Mouse (Mus musculus) CH12.LX (cell line): Measurements from ENCODE around the gene Abca2. TPM values are rescaled to one million over a fixed set of nuclear protein-coding genes. Genes with fewer than 3 reads are reported as not detected.
A peak's percentile ranks its signal among the peaks of the same experiment; 100 is the strongest.

Source experiments
- DNase-seq: peaks from one replicate; pipeline ENCODE4 v3.0.0-alpha.2; 2013; ENCODE audit errors: extremely low read depth
- H3K27ac ChIP-seq: 2 replicates; pipeline ENCODE4 v1.5.1; 2012; ENCODE audit warnings: low read depth, mild to moderate bottlenecking, control low read depth, moderate library complexity; ENCODE audit not compliant: insufficient read depth
- H3K27me3 ChIP-seq: replicated peaks from 2 replicates; pipeline ENCODE3; 2012; ENCODE audit warnings: inconsistent platforms
- H3K36me3 ChIP-seq, 2 experiments: replicated peaks in 1 of 2; 2 replicates each; pipeline versions ENCODE3 to v1.6.1; 2012; ENCODE audit warnings: inconsistent platforms in 1 of 2, low read length in 1 of 2, mild to moderate bottlenecking in 1 of 2, mixed read lengths in 1 of 2, moderate library complexity in 1 of 2; ENCODE audit not compliant: control insufficient read depth in 1 of 2, insufficient read depth in 1 of 2
- H3K4me1 ChIP-seq, 2 experiments: 2 replicates each; pipeline ENCODE4 v1.6.1; 2012; ENCODE audit warnings: inconsistent platforms in 1 of 2, moderate library complexity in 1 of 2; ENCODE audit not compliant: insufficient read depth in 2 of 2, control insufficient read depth in 1 of 2
- H3K4me2 ChIP-seq: 2 replicates; pipeline ENCODE4 v1.6.1; 2012; ENCODE audit warnings: low read depth, mild to moderate bottlenecking, control low read depth; ENCODE audit not compliant: poor library complexity, insufficient read depth, severe bottlenecking
- H3K4me3 ChIP-seq, 3 experiments: fragments of 150-350 bp in 1 of 3; sonication (generic) in 1 of 3; replicated peaks in 1 of 3; 2 replicates each; pipeline versions ENCODE3 to v1.5.1; 2011 to 2012; ENCODE audit warnings: low read depth in 2 of 3, low read length in 2 of 3, mild to moderate bottlenecking in 2 of 3, moderate library complexity in 2 of 3, control low read depth in 1 of 3, improper control_type of control experiment in 1 of 3, inconsistent platforms in 1 of 3, mixed read lengths in 1 of 3; ENCODE audit not compliant: poor library complexity in 1 of 3
- H3K79me2 ChIP-seq: replicated peaks from 2 replicates; pipeline ENCODE4 v1.6.1; 2012; ENCODE audit warnings: mild to moderate bottlenecking, moderate library complexity; ENCODE audit not compliant: control insufficient read depth, poor library complexity, insufficient read depth, severe bottlenecking; ENCODE audit errors: extremely low read depth
- H3K9ac ChIP-seq: 2 replicates; pipeline ENCODE4 v1.6.1; 2012; ENCODE audit warnings: low read depth, mild to moderate bottlenecking, control low read depth, moderate library complexity; ENCODE audit not compliant: insufficient read depth
- H3K9me3 ChIP-seq: replicated peaks from 2 replicates; pipeline ENCODE3; 2012; ENCODE audit warnings: low read length, inconsistent platforms, mixed read lengths
- BHLHE40 ChIP-seq: IDR thresholded peaks from 2 replicates; pipeline ENCODE4 v1.6.1; 2011; ENCODE audit warnings: mild to moderate bottlenecking, low read depth, low read length, improper control_type of control experiment
- CHD1 ChIP-seq: IDR thresholded peaks from 2 replicates; pipeline ENCODE4 v1.6.1; 2012; ENCODE audit warnings: low read depth, low read length, improper control_type of control experiment, inconsistent platforms
- CHD2 ChIP-seq: IDR thresholded peaks from 2 replicates; pipeline ENCODE4 v1.6.1; 2011; ENCODE audit warnings: low read length, improper control_type of control experiment
- CTCF ChIP-seq, 2 experiments: IDR thresholded peaks in 1 of 2; conservative IDR thresholded peaks in 1 of 2; 2 replicates each; pipeline ENCODE4 v1.5.1; 2011 to 2012; ENCODE audit warnings: low read depth in 2 of 2, low read length in 2 of 2, improper control_type of control experiment in 1 of 2, inconsistent platforms in 1 of 2, mild to moderate bottlenecking in 1 of 2, moderate library complexity in 1 of 2
- E2F4 ChIP-seq: IDR thresholded peaks from 2 replicates; pipeline ENCODE4 v1.6.1; 2011; ENCODE audit warnings: low read depth, low read length, improper control_type of control experiment; ENCODE audit not compliant: insufficient replicate concordance
- ELF1 ChIP-seq: IDR thresholded peaks from 2 replicates; pipeline ENCODE4 v1.6.1; 2014; ENCODE audit warnings: low read depth, mild to moderate bottlenecking, inconsistent platforms, low read length, improper control_type of control experiment
- ETS1 ChIP-seq: conservative IDR thresholded peaks from 2 replicates; pipeline ENCODE4 v1.6.1; 2012; ENCODE audit warnings: low read depth, mild to moderate bottlenecking, inconsistent platforms, low read length, improper control_type of control experiment, moderate library complexity
- IRF4 ChIP-seq: IDR thresholded peaks from 2 replicates; pipeline ENCODE4 v1.6.1; 2014; ENCODE audit warnings: low read depth, mild to moderate bottlenecking, inconsistent platforms, low read length, improper control_type of control experiment
- JUN ChIP-seq: IDR thresholded peaks from 2 replicates; pipeline ENCODE4 v1.6.1; 2011; ENCODE audit warnings: low read depth, mild to moderate bottlenecking, low read length, improper control_type of control experiment, moderate library complexity; ENCODE audit not compliant: insufficient read depth
- KAT2A ChIP-seq: IDR thresholded peaks from 2 replicates; pipeline ENCODE4 v1.6.1; 2012; ENCODE audit warnings: low read length, improper control_type of control experiment, inconsistent platforms; ENCODE audit not compliant: insufficient replicate concordance
- MAFK ChIP-seq: IDR thresholded peaks from 2 replicates; pipeline ENCODE4 v1.6.1; 2011; ENCODE audit warnings: low read length, improper control_type of control experiment; ENCODE audit not compliant: insufficient replicate concordance
- MAX ChIP-seq: IDR thresholded peaks from 2 replicates; pipeline ENCODE4 v1.6.1; 2011; ENCODE audit warnings: low read length, improper control_type of control experiment
- MEF2A ChIP-seq: IDR thresholded peaks from 2 replicates; pipeline ENCODE4 v1.6.1; 2014; ENCODE audit warnings: low read depth, mild to moderate bottlenecking, inconsistent platforms, low read length, improper control_type of control experiment, borderline replicate concordance
- MYC ChIP-seq: IDR thresholded peaks from 2 replicates; pipeline ENCODE4 v1.6.1; 2011; ENCODE audit warnings: low read depth, mild to moderate bottlenecking, improper control_type of control experiment, low read length
- NELFE ChIP-seq: IDR thresholded peaks from 2 replicates; pipeline ENCODE4 v1.6.1; 2011; ENCODE audit warnings: low read depth, low read length, improper control_type of control experiment
- POLR2AphosphoS2 ChIP-seq: IDR thresholded peaks from 2 replicates; pipeline ENCODE4 v1.6.1; 2011; ENCODE audit warnings: low read depth, low read length, improper control_type of control experiment
- RAD21 ChIP-seq: IDR thresholded peaks from 2 replicates; pipeline ENCODE4 v1.6.1; 2011; ENCODE audit warnings: low read depth, mild to moderate bottlenecking, low read length, improper control_type of control experiment, moderate library complexity
- SIN3A ChIP-seq: IDR thresholded peaks from 2 replicates; pipeline ENCODE4 v1.6.1; 2012; ENCODE audit warnings: low read length, improper control_type of control experiment, inconsistent platforms
- TBP ChIP-seq: conservative IDR thresholded peaks from 2 replicates; pipeline ENCODE4 v1.6.1; 2011; ENCODE audit warnings: low read depth, low read length, improper control_type of control experiment
- ZC3H11A ChIP-seq: IDR thresholded peaks from 2 replicates; pipeline ENCODE4 v1.6.1; 2012; ENCODE audit warnings: low read depth, mild to moderate bottlenecking, inconsistent platforms, low read length, improper control_type of control experiment
- ZMIZ1 ChIP-seq: IDR thresholded peaks from 2 replicates; pipeline ENCODE4 v1.6.1; 2012; ENCODE audit warnings: low read depth, mild to moderate bottlenecking, inconsistent platforms, low read length, improper control_type of control experiment
- ZNF384 ChIP-seq: IDR thresholded peaks from 2 replicates; pipeline ENCODE4 v1.6.1; 2012; ENCODE audit warnings: low read depth, low read length, improper control_type of control experiment, inconsistent platforms
- dilution Hi-C: fragments of 300-500 bp; cut with MboI; formaldehyde crosslinking; loops from 2 replicates; pipeline ENCODE4 v1.14.3; 2020; ENCODE audit warnings: low sequenced_read_pairs; ENCODE audit not compliant: extremely low pct_unique_long_range_greater_than_20kb, extremely low pct_ligation_motif_present
- in situ Hi-C: fragments of 300-500 bp; cut with MboI; formaldehyde crosslinking; loops from 3 replicates; pipeline ENCODE4 v1.14.3; 2019; ENCODE audit warnings: low sequenced_read_pairs, low pct_ligation_motif_present, low pct_unique_long_range_greater_than_20kb, mixed read lengths
- polyA plus RNA-seq: library from polyadenylated mRNA; unstranded; fragments of >175 nt; gene quantifications from 2 replicates; pipeline ENCODE4 v1.2.1, GENCODE M21; 2012; ENCODE audit warnings: low read depth; ENCODE audit not compliant: insufficient read length
- total RNA-seq, 2 experiments: library from RNA; depleted of rRNA; stranded (reverse); fragments of 300-350 nt in 1 of 2; fragments of >200 nt in 1 of 2; gene quantifications; 2 replicates each; pipeline ENCODE4 v1.2.3; 2012 to 2014

The Abca2 gene
- total and polyA plus RNA-seq, 3 experiments, result 5.0 to 23.4 (median 13.0) TPM

DNA sequence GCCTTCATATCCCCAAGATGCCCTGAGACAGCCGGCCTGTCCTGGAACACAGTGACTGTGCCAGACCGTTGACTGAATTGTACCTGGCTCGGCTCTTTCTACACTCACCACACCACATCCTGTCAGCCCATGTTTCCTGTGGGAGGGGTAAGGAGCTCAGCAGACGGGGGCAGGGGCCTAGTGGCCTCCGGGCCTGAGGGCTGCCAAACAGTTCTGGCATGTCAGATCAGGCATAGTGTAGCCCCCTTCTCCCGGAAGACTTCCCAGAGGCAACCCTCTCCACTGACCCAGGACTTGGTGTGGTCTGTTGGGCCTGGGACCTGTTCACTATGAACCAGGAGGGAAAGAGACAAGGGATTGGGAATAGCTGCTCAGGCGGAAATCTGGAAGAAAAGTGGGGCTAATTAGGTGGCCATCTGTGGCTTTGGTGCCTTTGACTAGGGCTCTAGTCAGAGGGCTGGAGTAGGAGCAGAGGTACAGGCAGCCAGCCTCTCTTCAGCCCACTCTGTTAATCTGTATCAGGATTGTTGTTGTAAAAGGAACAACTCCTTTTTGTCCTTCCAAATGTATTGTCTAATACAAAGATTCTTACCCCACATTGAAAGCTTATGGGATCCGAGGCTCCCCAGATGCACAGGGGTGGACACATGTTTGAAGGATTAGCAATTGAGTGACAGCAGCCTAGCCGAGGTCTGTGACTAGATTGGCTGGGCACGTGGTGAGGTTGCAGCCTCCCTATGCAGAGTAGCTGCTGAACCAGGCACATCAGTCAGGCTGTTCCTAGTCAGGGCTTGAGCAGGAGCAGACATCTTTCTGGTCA lies 37.5 kb downstream of the Abca2 start (continued):
- TF ChIP-seq ZC3H11A, result no peak
- TF ChIP-seq NELFE, result no peak; the same call in none of the 2 replicates
- TF ChIP-seq SIN3A, result no peak
- no peak for TF ChIP-seq ETS1
- no peak for TF ChIP-seq RAD21
- TF ChIP-seq ZNF384, result no peak
- TF ChIP-seq ZMIZ1, result peak; percentile 32; the same call in 1 of the 2 replicates
- no peak for TF ChIP-seq IRF4
- peak; percentile 72; the same call in 1 of the 2 replicates for TF ChIP-seq MYC
- TF ChIP-seq TBP, result peak; percentile 71; the same call in 1 of the 2 replicates

DNA sequence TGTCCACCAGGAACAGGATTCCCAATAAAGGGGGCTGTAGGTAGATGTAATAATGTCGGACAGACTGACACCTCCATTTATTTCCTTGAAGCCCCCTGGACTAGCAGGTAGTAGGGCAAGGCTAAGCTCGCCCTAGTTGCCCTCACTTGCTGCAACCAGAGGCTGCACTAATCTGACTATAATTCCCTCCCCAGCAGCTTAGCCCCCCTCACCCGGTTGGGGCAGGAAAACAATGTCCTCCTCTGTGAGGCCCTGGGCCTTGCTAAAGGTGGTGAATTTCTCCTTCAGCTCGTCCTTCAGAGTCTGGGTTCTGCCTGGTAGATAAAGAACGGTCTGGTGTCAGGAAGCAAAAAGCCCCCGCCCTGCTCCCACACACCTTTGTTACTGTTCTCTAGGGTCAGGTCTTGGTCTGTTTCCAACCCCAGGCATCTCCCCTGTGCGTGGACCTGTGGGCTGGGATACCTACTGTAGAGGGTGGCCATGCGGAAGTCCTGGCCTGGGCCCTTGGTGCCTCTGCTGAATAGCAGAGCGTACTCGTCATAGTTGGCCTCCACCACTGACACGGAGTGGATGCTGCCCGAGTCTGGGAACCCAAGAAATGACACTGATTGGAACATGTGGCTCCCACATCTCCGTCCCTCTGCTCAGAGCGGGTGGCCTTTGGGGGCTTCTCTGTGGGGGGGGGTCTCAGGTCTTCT lies 39.3 kb downstream of the Abca2 start:
- dilution Hi-C loops, result no loop called here
- TF ChIP-seq ZC3H11A (no peak), CHD1 (no peak), POLR2AphosphoS2 (no peak), RAD21 (no peak), E2F4 (no peak), MAFK (no peak), ETS1 (no peak), JUN (no peak), MEF2A (no peak), KAT2A (no peak), ELF1 (no peak), ZNF384 (no peak), CTCF (conservative IDR thresholded peaks at IDR 0.05 in 1 of 2, IDR thresholded peaks at IDR 0.05 in 1 of 2; ENCODE audit: low read depth in 2 of 2, low read length in 2 of 2) (no peak), BHLHE40 (no peak), MAX (no peak), CHD2 (no peak)
- no peak for DNase-seq
- Histone ChIP-seq H3K9ac (no peak overlapping the region), H3K36me3 (no peaks in the 10 kb centered on the region), H3K4me2 (no peak overlapping the region), H3K4me3 (no peak overlapping the region), H3K9me3 (no peaks in the 10 kb centered on the region), H3K27ac (no peak overlapping the region), H3K27me3 (no peaks in the 10 kb centered on the region), H3K79me2 (no peaks in the 10 kb centered on the region), H3K4me1 (peaks cover 27 to 59% of the 10 kb centered on the region in 2 experiments)
- in situ Hi-C loops, result no loop called here
